Mouse (Mus musculus) G1E (cell line): ENCODE results near the gene Pear1. TPM values are rescaled to one million over a fixed set of nuclear protein-coding genes. Genes with fewer than 3 reads are reported as not detected.

ENCODE experiments used
- ATAC-seq: 2 replicates; pipeline ENCODE4 v1.8.0; 2016; ENCODE audit warnings: mild to moderate bottlenecking; ENCODE audit not compliant: insufficient number of reproducible peaks, poor library complexity, low FRiP score, severe bottlenecking; ENCODE audit errors: extremely low read depth
- DNase-seq: peaks from one replicate; pipeline ENCODE4 v3.0.0; 2012; ENCODE audit warnings: low spot score
- H3K27me3 ChIP-seq: 2 replicates; pipeline ENCODE4 v1.6.1; 2012; ENCODE audit warnings: mild to moderate bottlenecking, low read length, inconsistent platforms; ENCODE audit not compliant: insufficient read depth
- H3K36me3 ChIP-seq: replicated peaks from 2 replicates; pipeline ENCODE3; 2012; ENCODE audit warnings: mild to moderate bottlenecking, inconsistent platforms
- H3K4me1 ChIP-seq: 2 replicates; pipeline ENCODE4 v1.6.1; 2012; ENCODE audit warnings: low read depth, low read length, inconsistent platforms, mixed read lengths; ENCODE audit not compliant: insufficient read depth
- H3K4me3 ChIP-seq: 2 replicates; pipeline ENCODE4 v1.5.1; 2012; ENCODE audit warnings: low read depth, mild to moderate bottlenecking, inconsistent platforms, low read length, moderate library complexity, mixed read lengths
- H3K9me3 ChIP-seq: replicated peaks from 2 replicates; pipeline ENCODE4 v1.6.1; 2012; ENCODE audit warnings: inconsistent platforms
- CTCF ChIP-seq: IDR thresholded peaks from 2 replicates; pipeline ENCODE4 v1.5.1; 2012; ENCODE audit warnings: low read depth, low read length, inconsistent platforms, mixed read lengths
- GATA1 ChIP-seq: IDR thresholded peaks from 2 replicates; pipeline ENCODE4 v1.6.1; 2012; ENCODE audit warnings: borderline replicate concordance, low read length, inconsistent platforms, mixed read lengths
- GATA2 ChIP-seq: IDR thresholded peaks from 2 replicates; pipeline ENCODE4 v1.6.1; 2012; ENCODE audit warnings: low read depth, low read length, inconsistent platforms, borderline replicate concordance
- POLR2AphosphoS5 ChIP-seq: IDR thresholded peaks from 2 replicates; pipeline ENCODE4 v1.6.1; 2012; ENCODE audit warnings: low read depth, low read length, inconsistent platforms; ENCODE audit not compliant: insufficient replicate concordance
- TAL1 ChIP-seq: conservative IDR thresholded peaks from 2 replicates; pipeline ENCODE4 v1.6.1; 2012; ENCODE audit warnings: low read depth, low read length, inconsistent platforms, mixed read lengths
- polyA plus RNA-seq: library from polyadenylated mRNA; stranded (reverse); fragments of >175 nt; gene quantifications from 2 replicates; pipeline ENCODE4 v1.2.3, GENCODE M21; 2012
- total RNA-seq, 2 experiments: library from RNA; stranded (forward) in 1 of 2; stranded (reverse) in 1 of 2; fragments of 200-1000 nt in 1 of 2; fragments of >200 nt in 1 of 2; fragmentation: Nextera tagmentation in 1 of 2; gene quantifications; 2 replicates each; pipeline ENCODE4 v1.2.3; 2014 to 2017

Pear1 gene
- total and polyA plus RNA-seq, 3 experiments, result 0.05 TPM; not detected in 2

GRCm38 (mm10) chr3:87783282-87784023 is 40.7 kb downstream of the Pear1 start:
- no peak for TF ChIP-seq TAL1
- no peak for TF ChIP-seq GATA2
- TF ChIP-seq CTCF, result no peak
- TF ChIP-seq GATA1, result no peak
- no peak for TF ChIP-seq POLR2AphosphoS5
- H3K4me1 ChIP-seq, result no peaks in the 10 kb centered on the region
- ATAC-seq, result no peak
- H3K9me3 ChIP-seq, result no peaks in the 10 kb centered on the region
- DNase-seq, result no peak
- H3K36me3 ChIP-seq, result no peaks in the 10 kb centered on the region
- H3K27me3 ChIP-seq, result peaks cover 25% of the 10 kb centered on the region
- H3K4me3 ChIP-seq, result no peak overlapping the region

DNA sequence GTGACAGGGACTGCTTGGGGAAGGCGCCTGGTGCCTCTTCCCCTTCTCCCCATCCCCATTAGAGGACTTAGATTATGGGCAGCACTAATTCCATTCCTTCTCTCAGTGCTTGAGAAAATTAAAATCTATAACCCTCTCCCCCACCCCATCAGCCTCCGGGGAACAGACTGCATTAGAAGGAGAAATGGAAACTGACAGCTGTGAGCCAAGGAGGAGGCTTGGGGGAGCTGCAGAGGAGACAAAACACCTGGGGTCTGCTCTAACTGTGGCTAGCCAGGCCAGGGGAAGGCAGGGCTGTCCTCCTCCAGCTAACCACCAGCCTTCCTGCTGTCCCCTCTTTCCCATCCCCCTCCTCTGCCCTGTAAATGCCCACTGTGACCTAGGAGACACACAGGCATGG is 45.0 kb downstream of the Pear1 start:
- no peak for ATAC-seq
- Histone ChIP-seq H3K9me3 (no peaks in the 10 kb centered on the region), H3K36me3 (no peaks in the 10 kb centered on the region), H3K4me3 (no peak overlapping the region), H3K27me3 (peaks cover 37% of the 10 kb centered on the region), H3K4me1 (no peaks in the 10 kb centered on the region)
- no peak for DNase-seq
- TF ChIP-seq GATA1 (no peak), GATA2 (no peak), TAL1 (no peak), CTCF (no peak), POLR2AphosphoS5 (no peak)

DNA sequence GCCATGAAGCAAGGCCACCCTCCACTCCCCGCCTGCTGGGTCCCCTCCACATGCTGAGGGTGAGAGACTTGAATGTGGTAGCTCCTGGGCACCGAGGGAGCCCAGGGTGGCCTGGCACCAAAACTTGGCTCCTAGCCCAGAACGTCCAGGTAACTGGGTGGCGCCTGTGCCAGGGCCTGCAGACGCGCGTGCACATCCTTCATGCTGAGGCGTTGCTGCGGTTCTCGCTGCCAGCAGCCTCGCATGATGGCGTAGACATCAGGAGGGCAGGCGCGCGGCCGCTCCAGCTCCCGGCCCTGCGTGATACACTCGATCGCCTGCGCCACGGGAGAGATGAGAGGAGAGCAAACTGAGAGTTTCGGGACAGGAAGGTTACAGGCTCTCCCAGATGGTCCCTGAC is 45.8 kb downstream of the Pear1 start:
- ATAC-seq (no peak), DNase-seq (no peak)
- TF ChIP-seq GATA2 (no peak), CTCF (no peak), POLR2AphosphoS5 (no peak), TAL1 (no peak), GATA1 (no peak)
- Histone ChIP-seq H3K9me3 (no peaks in the 10 kb centered on the region), H3K27me3 (peaks cover 31% of the 10 kb centered on the region), H3K36me3 (no peaks in the 10 kb centered on the region), H3K4me3 (no peak overlapping the region), H3K4me1 (no peaks in the 10 kb centered on the region)

GRCm38 (mm10) chr3:87771088-87771487 is 53.0 kb downstream of the Pear1 start:
- TF ChIP-seq GATA1 (no peak), GATA2 (no peak), CTCF (no peak), POLR2AphosphoS5 (no peak), TAL1 (no peak)
- H3K9me3 ChIP-seq, result no peaks in the 10 kb centered on the region
- peaks cover 3% of the 10 kb centered on the region for H3K4me1 ChIP-seq

DNA sequence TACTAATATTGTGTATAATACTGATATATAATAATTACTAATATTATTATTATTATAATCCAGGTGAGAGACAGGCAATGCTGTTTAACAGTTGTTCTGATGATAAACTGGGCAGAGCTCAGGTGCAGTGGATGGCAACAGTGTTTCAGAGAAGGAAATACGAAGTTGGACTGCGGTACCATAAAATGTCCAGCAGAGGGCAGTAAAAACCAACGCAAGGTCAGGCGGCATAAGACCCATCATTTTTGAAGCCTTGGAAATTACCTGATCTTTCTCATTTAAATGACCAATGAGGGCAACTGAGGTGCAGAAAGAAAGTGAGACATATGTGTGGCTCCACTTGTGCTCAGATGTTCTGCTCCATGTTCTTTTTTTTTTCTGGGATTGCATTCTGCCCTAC is 53.8 kb downstream of the Pear1 start:
- H3K4me3 ChIP-seq, result no peak overlapping the region
- TF ChIP-seq CTCF (peak; percentile 76), POLR2AphosphoS5 (no peak)
- DNase-seq, result peak; percentile 28
- H3K27me3 ChIP-seq, result peaks cover 46% of the 10 kb centered on the region
- H3K4me1 ChIP-seq, result peaks cover 3% of the 10 kb centered on the region
- H3K9me3 ChIP-seq, result no peaks in the 10 kb centered on the region
- ATAC-seq, result no peak
- H3K36me3 ChIP-seq, result no peaks in the 10 kb centered on the region

More at GRCm38 (mm10) chr3:87771088-87771487, 53.0 kb downstream of the Pear1 start:
- Histone ChIP-seq H3K27me3 (peaks cover 44% of the 10 kb centered on the region), H3K4me3 (no peak overlapping the region), H3K36me3 (no peaks in the 10 kb centered on the region)
- DNase-seq (no peak), ATAC-seq (no peak)

GRCm38 (mm10) chr3:87769506-87769905 is 54.6 kb downstream of the Pear1 start:
- DNase-seq (no peak), ATAC-seq (no peak)
- Histone ChIP-seq H3K4me3 (no peak overlapping the region), H3K4me1 (peaks cover 3% of the 10 kb centered on the region), H3K27me3 (peaks cover 49% of the 10 kb centered on the region), H3K36me3 (no peaks in the 10 kb centered on the region), H3K9me3 (no peaks in the 10 kb centered on the region)
- TF ChIP-seq CTCF, result no peak
- no peak for TF ChIP-seq GATA2
- TF ChIP-seq POLR2AphosphoS5, result no peak
- TF ChIP-seq GATA1, result no peak
- TF ChIP-seq TAL1, result no peak

GRCm38 (mm10) chr3:87768844-87769243 is 55.3 kb downstream of the Pear1 start:
- Histone ChIP-seq H3K4me1 (peaks cover 3% of the 10 kb centered on the region), H3K27me3 (peaks cover 50% of the 10 kb centered on the region), H3K9me3 (no peaks in the 10 kb centered on the region), H3K36me3 (no peaks in the 10 kb centered on the region), H3K4me3 (peak overlapping the region; percentile 40; the same call in 1 of the 2 replicates)
- ATAC-seq (no peak), DNase-seq (peak; percentile 37)
- TF ChIP-seq GATA1 (no peak), CTCF (peak; percentile 64; the same call in 1 of the 2 replicates)
